Mouse (Mus musculus) gastrocnemius, adult 2 months (tissue): ENCODE results near the gene Pvalb. TPM values are rescaled to one million over a fixed set of nuclear protein-coding genes. Genes with fewer than 3 reads are reported as not detected.

Source experiments
- DNase-seq: peaks from one replicate; pipeline ENCODE4 v3.0.0; 2022
- H3K27ac ChIP-seq: fragments of 200-600 bp; 2 replicates; pipeline ENCODE4 v1.8.1; 2022; ENCODE audit warnings: mild to moderate bottlenecking
- H3K4me3 ChIP-seq: fragments of 200-600 bp; 2 replicates; pipeline ENCODE4 v1.8.1; 2022; ENCODE audit warnings: mild to moderate bottlenecking, moderate library complexity
- CTCF ChIP-seq: fragments of 200-600 bp; IDR thresholded peaks from 2 replicates; pipeline ENCODE4 v1.8.1; 2022; ENCODE audit warnings: antibody characterized with exemption, mild to moderate bottlenecking, moderate library complexity
- intact Hi-C: fragments of 180-260 bp; cut with DNase I; formaldehyde crosslinking; loops from one replicate; pipeline ENCODE4 v1.15.1; 2025
- long read RNA-seq, 2 experiments: library from polyadenylated mRNA; stranded (forward); transcript quantifications; one replicate each; pipeline ENCODE4 v2.0.0; 2021
- total RNA-seq, 2 experiments: library from RNA; stranded (reverse); gene quantifications; 2 replicates each; pipeline ENCODE4 v1.2.3; 2021

The Pvalb gene
- total RNA-seq, result over 10,000 TPM in 1 of 2 experiments, 1,000 to 10,000 TPM in 1; 9,151 to 16,547 TPM
- long read RNA-seq, experiment 1, transcript Pvalb-201 (4 exons, 977 nt), result minor isoform, 21 of 1,124 reads
- long read RNA-seq, experiment 1, transcript Pvalb-202 (5 exons, 953 nt), result major isoform, 574 of 1,124 reads
- long read RNA-seq, experiment 1, partial matches to known transcripts, result 98 of 1,124 reads
- long read RNA-seq, experiment 1, other reads (novel, unspliced or antisense), result 431 of 1,124 reads
- long read RNA-seq, experiment 2, transcript Pvalb-201 (4 exons, 977 nt), result minor isoform, 30 of 2,093 reads
- long read RNA-seq, experiment 2, transcript Pvalb-202 (5 exons, 953 nt), result major isoform, 1,196 of 2,093 reads
- long read RNA-seq, experiment 2, partial matches to known transcripts, result 149 of 2,093 reads
- long read RNA-seq, experiment 2, other reads (novel, unspliced or antisense), result 718 of 2,093 reads

GRCm38 (mm10) chr15:78206312-78206711, at the start of gene Pvalb:
Gene Pvalb (minus strand): TSS chr15:78206400.
- DNase-seq, result peak; percentile 86
- H3K27ac ChIP-seq, result peak within 1 kb of the TSS; percentile 96

GRCm38 (mm10) chr15:78254751-78255150, 48.6 kb upstream of the Pvalb start:
- intact Hi-C loops, result loop anchor here (5.0 kb wide), 1 partner anchor 168 kb away; no protein-coding TSS in a partner anchor
- no peak overlapping the region for H3K4me3 ChIP-seq
- no peak overlapping the region for H3K27ac ChIP-seq
- DNase-seq, result peak; percentile 54
- TF ChIP-seq CTCF, result peak; percentile 58

More at GRCm38 (mm10) chr15:78206312-78206711, at the start of gene Pvalb:
- peak within 1 kb of the TSS; percentile 86 for H3K4me3 ChIP-seq
- no peak for TF ChIP-seq CTCF
- intact Hi-C loops, result no loop called here

- no peak for TF ChIP-seq CTCF
- H3K4me3 ChIP-seq, result no peak overlapping the region
- intact Hi-C loops, result loop anchor here (10.0 kb wide), 1 partner anchor 64 kb away; no protein-coding TSS in a partner anchor
- no peak for DNase-seq
- no peak overlapping the region for H3K27ac ChIP-seq
Measured at GRCm38 (mm10) chr15:78248410-78248809, 42.2 kb upstream of the Pvalb start.

GRCm38 (mm10) chr15:78247659-78248058, 41.5 kb upstream of the Pvalb start:
- TF ChIP-seq CTCF, result no peak
- intact Hi-C loops, result loop anchor here (10.0 kb wide), 1 partner anchor 63 kb away; no protein-coding TSS in a partner anchor
- no peak overlapping the region; the same call in 1 of the 2 replicates for H3K27ac ChIP-seq
- no peak overlapping the region for H3K4me3 ChIP-seq
- DNase-seq, result no peak

- peak overlapping the region; percentile 20; the same call in 1 of the 2 replicates for H3K27ac ChIP-seq
- intact Hi-C loops, result loop anchor here (10.0 kb wide), 1 partner anchor 62 kb away; no protein-coding TSS in a partner anchor
Measured at GRCm38 (mm10) chr15:78246143-78247116, 40.2 kb upstream of the Pvalb start.

GRCm38 (mm10) chr15:78244695-78245492, 38.7 kb upstream of the Pvalb start, which contains the start of gene Ncf4:
Gene Ncf4 (plus strand): TSS chr15:78244801.
- peak within 1 kb of the TSS; percentile 28 for H3K4me3 ChIP-seq
- DNase-seq, result peak; percentile 50
- no peak for TF ChIP-seq CTCF
- intact Hi-C loops, result loop anchor here (5.0 to 10.0 kb wide), 2 partner anchors 60 to 157 kb away; no protein-coding TSS in a partner anchor
- peak within 1 kb of the TSS; percentile 93 for H3K27ac ChIP-seq

More at GRCm38 (mm10) chr15:78246143-78247116, 40.2 kb upstream of the Pvalb start:
- TF ChIP-seq CTCF, result no peak
- no peak for DNase-seq
- H3K4me3 ChIP-seq, result no peak overlapping the region

GRCm38 (mm10) chr15:78243774-78244173, 37.6 kb upstream of the Pvalb start:
- intact Hi-C loops, result loop anchor here (5.0 to 10.0 kb wide), 2 partner anchors 59 to 159 kb away; no protein-coding TSS in a partner anchor
- H3K4me3 ChIP-seq, result no peak overlapping the region
- no peak for DNase-seq
- peak overlapping the region; percentile 93 for H3K27ac ChIP-seq
- TF ChIP-seq CTCF, result no peak

GRCm38 (mm10) chr15:78243061-78243460, 36.9 kb upstream of the Pvalb start:
- DNase-seq, result peak; percentile 85
- peak overlapping the region; percentile 51 for H3K4me3 ChIP-seq
- peak overlapping the region; percentile 93 for H3K27ac ChIP-seq
- intact Hi-C loops, result loop anchor here (5.0 to 10.0 kb wide), 2 partner anchors 58 to 159 kb away; no protein-coding TSS in a partner anchor
- no peak for TF ChIP-seq CTCF

- TF ChIP-seq CTCF, result no peak
- intact Hi-C loops, result loop anchor here (1.0 to 10.0 kb wide), 3 partner anchors 36 to 161 kb away; no protein-coding TSS in a partner anchor
- peak; percentile 84 for DNase-seq
- Histone ChIP-seq H3K27ac (peak overlapping the region; percentile 93), H3K4me3 (peak overlapping the region; percentile 51)
Measured at GRCm38 (mm10) chr15:78241335-78241734, 35.1 kb upstream of the Pvalb start.

GRCm38 (mm10) chr15:78239956-78240617, 33.9 kb upstream of the Pvalb start:
- intact Hi-C loops, result loop anchor here (5.0 to 10.0 kb wide), 2 partner anchors 55 to 162 kb away; no protein-coding TSS in a partner anchor
- TF ChIP-seq CTCF, result no peak
- Histone ChIP-seq H3K27ac (peak overlapping the region; percentile 93), H3K4me3 (peak overlapping the region; percentile 51)
- DNase-seq, result peak; percentile 84
